Mouse (Mus musculus) brown adipose tissue, adult 24 weeks (tissue): Measurements from ENCODE around the gene Klk6. TPM values are rescaled to one million over a fixed set of nuclear protein-coding genes. Genes with fewer than 3 reads are reported as not detected.

Source experiments
- H3K27ac ChIP-seq: fragments of 200-500 bp; replicated peaks from 2 replicates; pipeline ENCODE4 v1.5.1; 2012; ENCODE audit warnings: low read depth, mild to moderate bottlenecking, low read length
- H3K4me1 ChIP-seq: fragments of 200-500 bp; 2 replicates; pipeline ENCODE4 v1.6.1; 2012; ENCODE audit warnings: low read length, mixed read lengths; ENCODE audit not compliant: control insufficient read depth, insufficient read depth, insufficient read length
- H3K4me3 ChIP-seq: fragments of 200-500 bp; 2 replicates; pipeline ENCODE4 v1.5.1; 2012; ENCODE audit warnings: low read depth, mild to moderate bottlenecking, low read length, moderate library complexity; ENCODE audit not compliant: insufficient read depth
- polyA plus RNA-seq: library from polyadenylated mRNA; stranded (reverse); fragments of >200 nt; gene quantifications from 2 replicates; pipeline ENCODE4 v1.2.4, GENCODE M21; 2012; ENCODE audit not compliant: missing spikeins, insufficient read depth, insufficient read length

Klk6 gene
- polyA plus RNA-seq, result not detected in 2 replicates

- Histone ChIP-seq H3K4me3 (no peak within 1 kb of the TSS), H3K4me1 (no peaks in the 10 kb centered on the region), H3K27ac (no peak within 1 kb of the TSS)
Observed at GRCm38 (mm10) chr7:43824199-43824598, at the start of gene Klk6. Klk6 (plus strand) TSS chr7:43824499.

- Histone ChIP-seq H3K4me3 (no peak overlapping the region), H3K4me1 (no peaks in the 10 kb centered on the region), H3K27ac (no peak overlapping the region)
Observed at GRCm38 (mm10) chr7:43774802-43775201, 49.5 kb upstream of the Klk6 start.

GRCm38 (mm10) chr7:43775311-43776057, 48.8 kb upstream of the Klk6 start:
- Histone ChIP-seq H3K27ac (no peak overlapping the region), H3K4me1 (0 out of 2 replicates have a peak, but pooled peaks cover 4% of the 10 kb centered on the region), H3K4me3 (no peak overlapping the region)

GRCm38 (mm10) chr7:43776506-43776905, 47.8 kb upstream of the Klk6 start:
- 0 out of 2 replicates have a peak, but pooled peaks cover 6% of the 10 kb centered on the region for H3K4me1 ChIP-seq
- no peak overlapping the region for H3K27ac ChIP-seq
- no peak overlapping the region for H3K4me3 ChIP-seq

- no peak overlapping the region for H3K27ac ChIP-seq
- H3K4me3 ChIP-seq, result no peak overlapping the region
- 0 out of 2 replicates have a peak, but pooled peaks cover 6% of the 10 kb centered on the region for H3K4me1 ChIP-seq
Observed at GRCm38 (mm10) chr7:43777423-43777822, 46.9 kb upstream of the Klk6 start.

- Histone ChIP-seq H3K27ac (no peak overlapping the region), H3K4me1 (0 out of 2 replicates have a peak, but pooled peaks cover 6% of the 10 kb centered on the region), H3K4me3 (no peak overlapping the region)
Observed at GRCm38 (mm10) chr7:43778176-43778970, 45.9 kb upstream of the Klk6 start.

- Histone ChIP-seq H3K4me3 (no peak overlapping the region), H3K4me1 (0 out of 2 replicates have a peak, but pooled peaks cover 6% of the 10 kb centered on the region), H3K27ac (no peak overlapping the region)
Observed at GRCm38 (mm10) chr7:43780241-43780640, 44.1 kb upstream of the Klk6 start.

GRCm38 (mm10) chr7:43780746-43781145, 43.6 kb upstream of the Klk6 start, which contains the start of gene Klk10:
Klk10 (plus strand) TSS chr7:43781035.
- 0 out of 2 replicates have a peak, but pooled peaks cover 6% of the 10 kb centered on the region for H3K4me1 ChIP-seq
- no peak within 1 kb of the TSS for H3K4me3 ChIP-seq
- no peak within 1 kb of the TSS for H3K27ac ChIP-seq

- Histone ChIP-seq H3K4me1 (0 out of 2 replicates have a peak, but pooled peaks cover 6% of the 10 kb centered on the region), H3K4me3 (no peak overlapping the region), H3K27ac (no peak overlapping the region)
Observed at GRCm38 (mm10) chr7:43781541-43781940, 42.8 kb upstream of the Klk6 start.

- Histone ChIP-seq H3K27ac (no peak overlapping the region), H3K4me1 (0 out of 2 replicates have a peak, but pooled peaks cover 6% of the 10 kb centered on the region), H3K4me3 (peak overlapping the region; percentile 51)
Observed at GRCm38 (mm10) chr7:43782275-43783265, 41.7 kb upstream of the Klk6 start.

- H3K4me1 ChIP-seq, result 0 out of 2 replicates have a peak, but pooled peaks cover 4% of the 10 kb centered on the region
- no peak overlapping the region for H3K27ac ChIP-seq
- no peak overlapping the region for H3K4me3 ChIP-seq
Observed at GRCm38 (mm10) chr7:43785286-43785685, 39.0 kb upstream of the Klk6 start.

- H3K4me3 ChIP-seq, result no peak overlapping the region
- no peak overlapping the region for H3K27ac ChIP-seq
- H3K4me1 ChIP-seq, result no peaks in the 10 kb centered on the region
Observed at GRCm38 (mm10) chr7:43788096-43788495, 36.2 kb upstream of the Klk6 start.

- no peaks in the 10 kb centered on the region for H3K4me1 ChIP-seq
- H3K4me3 ChIP-seq, result no peak overlapping the region
- H3K27ac ChIP-seq, result no peak overlapping the region
Observed at GRCm38 (mm10) chr7:43789295-43789694, 35.0 kb upstream of the Klk6 start.

- Histone ChIP-seq H3K4me3 (no peak within 1 kb of the TSS), H3K27ac (no peak within 1 kb of the TSS), H3K4me1 (no peaks in the 10 kb centered on the region)
Observed at GRCm38 (mm10) chr7:43791591-43791990, 32.7 kb upstream of the Klk6 start, which contains the start of gene Klk9. Klk9 (plus strand) TSS chr7:43791891.
